Mouse (Mus musculus) cerebellum, adult 9-11 months (tissue): ENCODE measurements around the gene Eapp.

Experiments
- DNase-seq: peaks from one replicate; pipeline ENCODE4 v3.0.0; 2022

Eapp gene

GRCm38 (mm10) chr12:54621942-54622341 lies 73.8 kb downstream of the Eapp start:
- DNase-seq, result no peak
